Mouse (Mus musculus): ENCODE measurements around the gene Padi4. TPM values are rescaled to one million over a fixed set of nuclear protein-coding genes. Genes with fewer than 3 reads are reported as not detected.
A peak's percentile ranks its signal among the peaks of the same experiment; 100 is the strongest.

Gene Padi4
- total and polyA plus RNA-seq, 3 experiments = 0.70 to 2.6 (median 2.5) TPM

DNA sequence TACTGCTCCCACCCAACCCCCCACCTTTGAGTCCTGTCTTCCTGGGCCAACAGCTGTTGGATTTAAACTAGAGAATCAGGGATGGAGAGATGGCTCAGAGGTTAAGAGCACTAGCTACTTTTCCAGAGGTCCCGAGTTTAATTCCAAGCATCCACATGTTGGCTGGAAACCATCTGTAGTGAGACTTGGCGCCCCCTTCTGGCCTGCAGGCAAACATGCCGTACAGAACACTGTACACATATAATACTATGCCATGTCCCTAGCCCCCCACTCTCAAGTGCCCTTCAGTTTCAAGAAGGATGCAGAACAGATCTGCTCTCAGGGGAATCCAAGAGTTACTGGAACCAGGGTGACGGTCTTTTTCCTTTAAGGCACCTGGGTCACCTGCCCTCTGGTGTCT lies 42.4 kb downstream of the Padi4 start:
- intact Hi-C loops (cut with DNase I) = no loop called here
- TF ChIP-seq CTCF (IDR thresholded peaks at IDR 0.05) = peak; percentile 32
- no peak for TF ChIP-seq POLR2A (IDR thresholded peaks at IDR 0.05; ENCODE audit: insufficient read depth, low read depth, low read length)
- H3K36me3 ChIP-seq (ENCODE audit: control insufficient read depth, insufficient read depth, low read length) = no peaks in the 10 kb centered on the region
- H3K79me2 ChIP-seq (replicated peaks; ENCODE audit: control insufficient read depth, insufficient read depth, low read length) = no peaks in the 10 kb centered on the region
- WGBS = 72% methylated on average over 4 of the region's 4 CpGs
- no peaks in the 10 kb centered on the region for H3K27me3 ChIP-seq (ENCODE audit: control insufficient read depth, insufficient read depth, low read length)
- H3K27ac ChIP-seq = no peak overlapping the region
- no peak overlapping the region for H3K9ac ChIP-seq (ENCODE audit: low read depth, low read length)
- H3K4me3 ChIP-seq = no peak overlapping the region
- no peak for DNase-seq
- no peaks in the 10 kb centered on the region for H3K4me1 ChIP-seq (ENCODE audit: control insufficient read depth, insufficient read depth, low read length)

- Histone ChIP-seq H3K79me2 (replicated peaks; ENCODE audit: control insufficient read depth, insufficient read depth, low read length) (no peaks in the 10 kb centered on the region), H3K9ac (ENCODE audit: low read depth, low read length) (no peak overlapping the region), H3K4me1 (ENCODE audit: control insufficient read depth, insufficient read depth, low read length) (no peaks in the 10 kb centered on the region), H3K27me3 (ENCODE audit: control insufficient read depth, insufficient read depth, low read length) (no peaks in the 10 kb centered on the region), H3K36me3 (ENCODE audit: control insufficient read depth, insufficient read depth, low read length) (no peaks in the 10 kb centered on the region), H3K27ac (no peak overlapping the region), H3K4me3 (no peak overlapping the region)
- TF ChIP-seq EP300 (IDR thresholded peaks at IDR 0.05; ENCODE audit: insufficient read depth, low read depth, low read length) (no peak), CTCF (IDR thresholded peaks at IDR 0.05) (no peak), POLR2A (IDR thresholded peaks at IDR 0.05; ENCODE audit: insufficient read depth, low read depth, low read length) (no peak)
- intact Hi-C loops (cut with DNase I) = loop anchor here (10.0 kb wide), 1 partner anchor 298 kb away; no protein-coding TSS in a partner anchor
- WGBS = 86% methylated on average over 12 of the region's 12 CpGs
- DNase-seq = no peak
Observed at GRCm38 (mm10) chr4:140726907-140727306, 47.1 kb downstream of the Padi4 start.

DNA sequence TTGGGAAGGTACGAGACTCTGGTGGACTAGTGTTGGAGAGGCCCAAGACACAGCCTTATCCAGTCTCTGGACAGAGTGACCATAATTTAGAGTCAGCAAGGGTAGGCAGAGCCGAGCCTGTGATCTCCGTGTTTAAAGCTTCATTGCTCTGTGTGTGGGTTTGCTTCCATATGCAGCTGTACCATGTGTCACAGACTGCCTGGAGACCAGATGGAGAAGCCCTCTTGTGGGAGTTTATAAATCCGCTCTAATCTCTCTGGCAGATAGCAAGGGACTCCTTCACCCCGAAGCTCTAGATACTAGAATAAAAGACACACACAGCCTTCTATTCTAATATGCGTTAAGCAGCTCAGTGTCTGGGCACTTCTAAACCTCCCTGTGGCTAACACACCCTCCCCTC lies 49.3 kb downstream of the Padi4 start:
- Histone ChIP-seq H3K4me3 (no peak overlapping the region), H3K27me3 (ENCODE audit: control insufficient read depth, insufficient read depth, low read length) (no peaks in the 10 kb centered on the region), H3K79me2 (replicated peaks; ENCODE audit: control insufficient read depth, insufficient read depth, low read length) (no peaks in the 10 kb centered on the region), H3K36me3 (ENCODE audit: control insufficient read depth, insufficient read depth, low read length) (no peaks in the 10 kb centered on the region), H3K4me1 (ENCODE audit: control insufficient read depth, insufficient read depth, low read length) (no peaks in the 10 kb centered on the region), H3K9ac (ENCODE audit: low read depth, low read length) (no peak overlapping the region), H3K27ac (no peak overlapping the region)
- WGBS = 70% methylated on average over 6 of the region's 6 CpGs
- intact Hi-C loops (cut with DNase I) = loop anchor here (2.0 to 10.0 kb wide), 3 partner anchors 178 to 300 kb away; no protein-coding TSS in a partner anchor
- no peak for TF ChIP-seq EP300 (IDR thresholded peaks at IDR 0.05; ENCODE audit: insufficient read depth, low read depth, low read length)
- TF ChIP-seq POLR2A (IDR thresholded peaks at IDR 0.05; ENCODE audit: insufficient read depth, low read depth, low read length) = no peak
- no peak for TF ChIP-seq CTCF (IDR thresholded peaks at IDR 0.05)
- no peak for DNase-seq

GRCm38 (mm10) chr4:140723801-140724200 lies 50.2 kb downstream of the Padi4 start:
- TF ChIP-seq POLR2A (IDR thresholded peaks at IDR 0.05; ENCODE audit: insufficient read depth, low read depth, low read length) (no peak), CTCF (IDR thresholded peaks at IDR 0.05) (peak; percentile 71)
- no peak for DNase-seq
- Histone ChIP-seq H3K36me3 (ENCODE audit: control insufficient read depth, insufficient read depth, low read length) (no peaks in the 10 kb centered on the region), H3K79me2 (replicated peaks; ENCODE audit: control insufficient read depth, insufficient read depth, low read length) (no peaks in the 10 kb centered on the region), H3K27ac (no peak overlapping the region), H3K9ac (ENCODE audit: low read depth, low read length) (no peak overlapping the region), H3K27me3 (ENCODE audit: control insufficient read depth, insufficient read depth, low read length) (no peaks in the 10 kb centered on the region), H3K4me3 (no peak overlapping the region), H3K4me1 (ENCODE audit: control insufficient read depth, insufficient read depth, low read length) (no peaks in the 10 kb centered on the region)
- intact Hi-C loops (cut with DNase I) = loop anchor here (2.0 to 10.0 kb wide), 3 partner anchors 179 to 301 kb away; no protein-coding TSS in a partner anchor
- WGBS = 59% methylated on average over 5 of the region's 5 CpGs

DNA sequence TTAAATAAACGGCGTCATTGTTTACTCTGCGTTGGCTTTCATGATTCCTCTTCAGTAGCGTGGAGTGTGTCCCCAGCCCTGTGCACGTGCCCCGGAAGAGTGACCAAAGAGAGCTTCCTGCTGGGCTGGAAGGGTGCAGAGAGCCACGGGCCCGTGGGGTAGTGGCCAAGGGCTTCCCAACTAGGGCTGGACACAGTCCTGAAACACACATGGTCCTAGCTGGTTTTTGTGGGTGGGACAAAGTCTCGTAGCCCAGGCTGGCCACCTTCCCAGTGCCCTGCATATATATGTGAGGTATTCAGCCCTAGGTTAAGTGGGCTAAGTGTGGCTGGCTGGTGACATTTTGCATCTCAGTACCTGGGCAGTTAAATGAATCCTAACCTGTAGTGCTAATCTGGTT lies 50.8 kb downstream of the Padi4 start:
- no peaks in the 10 kb centered on the region for H3K36me3 ChIP-seq (ENCODE audit: control insufficient read depth, insufficient read depth, low read length)
- intact Hi-C loops (cut with DNase I) = loop anchor here (5.0 to 10.0 kb wide), 2 partner anchors 234 to 302 kb away; no protein-coding TSS in a partner anchor
- no peaks in the 10 kb centered on the region for H3K4me1 ChIP-seq (ENCODE audit: control insufficient read depth, insufficient read depth, low read length)
- TF ChIP-seq EP300 (IDR thresholded peaks at IDR 0.05; ENCODE audit: insufficient read depth, low read depth, low read length) (no peak), POLR2A (IDR thresholded peaks at IDR 0.05; ENCODE audit: insufficient read depth, low read depth, low read length) (no peak), CTCF (IDR thresholded peaks at IDR 0.05) (no peak)
- DNase-seq = no peak
- no peaks in the 10 kb centered on the region for H3K27me3 ChIP-seq (ENCODE audit: control insufficient read depth, insufficient read depth, low read length)
- no peak overlapping the region for H3K9ac ChIP-seq (ENCODE audit: low read depth, low read length)
- no peak overlapping the region for H3K27ac ChIP-seq
- H3K79me2 ChIP-seq (replicated peaks; ENCODE audit: control insufficient read depth, insufficient read depth, low read length) = no peaks in the 10 kb centered on the region
- WGBS = 69% methylated on average over 9 of the region's 9 CpGs
- H3K4me3 ChIP-seq = no peak overlapping the region

DNA sequence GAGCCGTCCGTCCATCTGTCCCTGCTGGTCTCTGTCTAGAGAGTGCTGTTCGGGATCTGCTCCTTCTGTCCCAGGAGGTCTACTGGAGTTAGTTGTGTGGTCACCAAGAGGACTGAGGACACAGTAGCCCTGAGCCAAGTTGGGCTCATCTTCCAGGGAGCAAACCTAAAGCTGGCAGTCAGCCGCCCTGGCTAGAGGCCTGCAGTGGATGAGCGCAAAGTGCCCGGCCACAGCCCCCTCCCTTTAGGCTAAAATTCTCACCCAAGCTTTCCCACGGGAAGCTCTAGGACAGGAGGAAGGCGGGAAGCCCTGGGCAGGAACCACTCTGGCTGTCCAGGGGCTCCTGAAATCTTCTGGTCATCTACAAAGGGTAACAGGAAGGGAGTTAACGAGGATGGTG lies 51.3 kb downstream of the Padi4 start:
- intact Hi-C loops (cut with DNase I) = loop anchor here (5.0 to 10.0 kb wide), 2 partner anchors 235 to 302 kb away; no protein-coding TSS in a partner anchor
- Histone ChIP-seq H3K4me3 (no peak overlapping the region), H3K36me3 (ENCODE audit: control insufficient read depth, insufficient read depth, low read length) (no peaks in the 10 kb centered on the region), H3K79me2 (replicated peaks; ENCODE audit: control insufficient read depth, insufficient read depth, low read length) (no peaks in the 10 kb centered on the region), H3K27me3 (ENCODE audit: control insufficient read depth, insufficient read depth, low read length) (no peaks in the 10 kb centered on the region), H3K4me1 (ENCODE audit: control insufficient read depth, insufficient read depth, low read length) (no peaks in the 10 kb centered on the region), H3K9ac (ENCODE audit: low read depth, low read length) (no peak overlapping the region), H3K27ac (no peak overlapping the region)
- DNase-seq = no peak
- 69% methylated on average over 9 of the region's 9 CpGs for WGBS
- TF ChIP-seq POLR2A (IDR thresholded peaks at IDR 0.05; ENCODE audit: insufficient read depth, low read depth, low read length) (no peak), EP300 (IDR thresholded peaks at IDR 0.05; ENCODE audit: insufficient read depth, low read depth, low read length) (no peak)
